Mouse (Mus musculus) lung, embryonic 14.5 days (tissue): ENCODE measurements around the gene Dock9. TPM values are rescaled to one million over a fixed set of nuclear protein-coding genes. Genes with fewer than 3 reads are reported as not detected.

ENCODE experiments used
- ATAC-seq: fragments of 200-750 bp; cut with Nextera tagmentation; 2 replicates; pipeline ENCODE4 v1.8.0; 2017; ENCODE audit warnings: mild to moderate bottlenecking, moderate TSS enrichment, moderate library complexity; ENCODE audit not compliant: insufficient read depth
- DNase-seq: peaks from one replicate; pipeline ENCODE4 v3.0.0-alpha.2; 2015
- H3K27ac ChIP-seq: fragments of 300-500 bp; sonication (generic); 2 replicates; pipeline ENCODE4 v1.5.1; 2014; ENCODE audit warnings: low read depth, mild to moderate bottlenecking, moderate library complexity
- H3K27me3 ChIP-seq: fragments of 300-500 bp; sonication (generic); 2 replicates; pipeline ENCODE4 v1.6.1; 2014; ENCODE audit warnings: low read length, control low read depth; ENCODE audit not compliant: insufficient read depth
- H3K36me3 ChIP-seq: fragments of 300-500 bp; sonication (generic); 2 replicates; pipeline ENCODE4 v1.6.1; 2014; ENCODE audit warnings: control low read depth; ENCODE audit not compliant: insufficient read depth
- H3K4me1 ChIP-seq: fragments of 300-500 bp; sonication (generic); 2 replicates; pipeline ENCODE4 v1.6.1; 2014; ENCODE audit warnings: antibody characterized with exemption, control low read depth; ENCODE audit not compliant: insufficient read depth
- H3K4me2 ChIP-seq: fragments of 300-500 bp; sonication (generic); 2 replicates; pipeline ENCODE4 v1.6.1; 2014; ENCODE audit warnings: mild to moderate bottlenecking
- H3K4me3 ChIP-seq: fragments of 300-500 bp; sonication (generic); 2 replicates; pipeline ENCODE4 v1.5.1; 2014; ENCODE audit warnings: low read depth, low read length
- H3K9ac ChIP-seq: fragments of 300-500 bp; sonication (generic); 2 replicates; pipeline ENCODE4 v1.6.1; 2014
- H3K9me3 ChIP-seq: fragments of 300-500 bp; sonication (generic); 2 replicates; pipeline ENCODE4 v1.6.1; 2016; ENCODE audit warnings: low read depth, low read length, control low read depth
- CTCF ChIP-seq: IDR thresholded peaks from 2 replicates; pipeline ENCODE4 v1.5.1; 2016; ENCODE audit warnings: antibody characterized with exemption, low read depth
- WGBS: fragments of 180-500 bp; shearing (Covaris S2); extraction: QIAGEN DNeasy Blood & Tissue Kit; methylation state at CpG from one replicate; pipeline ENCODE4 v1.1.7; 2014; 5-methylcytosine and 5-hydroxymethylcytosine counted together
- polyA plus RNA-seq: library from polyadenylated mRNA; unstranded; fragments of >200 nt; fragmentation: Nextera tagmentation; extraction: Ambion mirVana; gene quantifications from 2 replicates; pipeline ENCODE4 v1.2.1, GENCODE M21; 2014

Dock9 gene
- polyA plus RNA-seq, 1 experiment from 2014 or later: 14.6 TPM

DNA sequence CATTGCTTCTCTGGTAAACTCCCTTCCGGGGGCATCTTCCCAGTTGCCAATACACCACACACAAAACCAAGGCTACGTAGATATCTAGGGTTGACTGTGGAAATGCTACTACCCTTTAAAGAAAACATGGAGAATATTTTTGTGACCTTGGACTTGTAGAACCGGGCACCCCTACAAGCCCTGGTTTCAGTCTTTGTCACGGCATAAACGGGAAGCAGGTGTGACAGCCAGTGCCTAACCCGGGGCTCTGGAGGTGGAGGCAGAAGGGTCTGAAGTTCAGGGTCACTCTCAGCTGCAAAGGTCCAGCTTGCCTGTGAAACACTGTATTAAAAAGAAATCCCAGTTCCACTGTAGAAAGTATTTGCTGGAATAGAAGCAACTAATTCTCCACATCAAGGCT, 200.6 kb downstream of the Dock9 start:
- no peak overlapping the region for H3K4me3 ChIP-seq
- DNase-seq (no peak), ATAC-seq (no peak)
- no peak overlapping the region for H3K9ac ChIP-seq
- H3K36me3 ChIP-seq: no peaks in the 10 kb centered on the region
- H3K9me3 ChIP-seq: no peaks in the 10 kb centered on the region
- peaks cover 10% of the 10 kb centered on the region; the same call in 1 of the 2 replicates for H3K4me1 ChIP-seq
- WGBS: 78% methylated on average over 6 of the region's 6 CpGs
- no peak overlapping the region for H3K27ac ChIP-seq
- H3K27me3 ChIP-seq: no peaks in the 10 kb centered on the region
- no peak for TF ChIP-seq CTCF
- H3K4me2 ChIP-seq: no peak overlapping the region

GRCm38 (mm10) chr14:121596631-121597030, 201.0 kb downstream of the Dock9 start:
- H3K27ac ChIP-seq: no peak overlapping the region
- ATAC-seq (no peak), DNase-seq (no peak)
- 79% methylated on average over 9 of the region's 9 CpGs for WGBS
- TF ChIP-seq CTCF: no peak
- H3K9ac ChIP-seq: no peak overlapping the region
- H3K27me3 ChIP-seq: no peaks in the 10 kb centered on the region
- no peak overlapping the region for H3K4me2 ChIP-seq
- H3K9me3 ChIP-seq: no peaks in the 10 kb centered on the region
- H3K36me3 ChIP-seq: no peaks in the 10 kb centered on the region
- no peak overlapping the region for H3K4me3 ChIP-seq
- peaks cover 10% of the 10 kb centered on the region; the same call in 1 of the 2 replicates for H3K4me1 ChIP-seq

DNA sequence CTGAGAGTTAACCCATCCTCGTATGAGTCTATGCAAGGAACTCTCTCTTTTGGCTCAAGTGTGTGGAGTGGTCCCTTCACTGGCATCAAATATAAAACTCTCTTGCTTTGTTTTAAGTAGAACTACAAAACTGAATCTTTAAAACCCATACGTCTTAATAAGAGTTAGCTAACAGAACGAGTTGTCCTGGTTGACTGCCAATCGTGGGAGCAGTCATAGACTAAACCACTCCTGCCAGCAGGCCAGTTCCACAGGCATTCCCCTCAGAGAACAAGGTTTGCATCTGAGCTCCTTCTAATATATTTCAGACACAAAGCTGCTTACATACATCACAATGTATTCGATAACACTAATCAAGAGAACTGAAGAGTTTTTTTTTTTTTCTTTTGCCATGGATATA, 203.0 kb downstream of the Dock9 start:
- Histone ChIP-seq H3K27me3 (no peaks in the 10 kb centered on the region), H3K4me2 (no peak overlapping the region), H3K9ac (no peak overlapping the region), H3K27ac (no peak overlapping the region), H3K9me3 (no peaks in the 10 kb centered on the region), H3K4me3 (no peak overlapping the region), H3K36me3 (no peaks in the 10 kb centered on the region), H3K4me1 (peaks cover 10% of the 10 kb centered on the region; the same call in 1 of the 2 replicates)
- WGBS: 55% methylated on average over 5 of the region's 5 CpGs
- ATAC-seq (no peak), DNase-seq (peak; percentile 40)
- no peak for TF ChIP-seq CTCF

DNA sequence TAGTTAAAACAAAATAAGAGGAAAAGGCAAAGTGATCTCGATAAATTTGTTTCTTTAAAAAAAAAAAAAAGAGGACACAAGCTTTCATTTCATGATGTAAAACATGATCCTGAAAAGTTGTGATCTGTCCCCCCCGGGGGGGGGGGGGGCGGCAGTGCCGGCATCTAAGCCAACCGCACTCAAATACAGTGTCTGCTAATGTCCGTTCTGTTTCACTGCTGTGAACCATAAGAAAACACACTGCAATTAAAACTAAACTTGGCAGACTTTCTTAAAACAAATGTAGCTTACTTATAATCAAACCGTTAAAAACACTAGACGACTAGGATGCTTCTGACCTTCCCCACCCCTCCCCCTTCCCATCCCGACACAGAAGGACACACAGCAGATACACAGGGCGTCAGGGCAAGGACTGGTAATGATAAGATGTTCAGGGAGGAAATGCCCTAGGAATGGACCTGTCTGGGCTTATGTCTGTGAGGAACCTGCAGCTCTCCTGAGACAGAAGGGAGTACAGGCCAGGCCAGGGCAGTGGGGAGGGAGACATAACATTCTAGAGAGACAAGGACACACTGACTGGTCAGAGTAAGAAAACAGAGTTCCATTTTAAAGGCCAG, 204.2 kb downstream of the Dock9 start:
- no peaks in the 10 kb centered on the region for H3K27me3 ChIP-seq
- ATAC-seq: peak; percentile 71
- no peak overlapping the region for H3K4me2 ChIP-seq
- H3K9ac ChIP-seq: no peak overlapping the region
- DNase-seq: peak; percentile 86
- whole genome bisulfite sequencing: 32% methylated on average over 10 of the region's 10 CpGs
- peaks cover 10% of the 10 kb centered on the region; the same call in 1 of the 2 replicates for H3K4me1 ChIP-seq
- H3K36me3 ChIP-seq: no peaks in the 10 kb centered on the region
- no peaks in the 10 kb centered on the region for H3K9me3 ChIP-seq
- no peak overlapping the region for H3K4me3 ChIP-seq
- no peak for TF ChIP-seq CTCF
- H3K27ac ChIP-seq: peak overlapping the region; percentile 68; the same call in 1 of the 2 replicates

GRCm38 (mm10) chr14:121592890-121593289, 204.7 kb downstream of the Dock9 start:
- DNase-seq (peak; percentile 73), ATAC-seq (peak; percentile 42; the same call in 1 of the 2 replicates)
- Histone ChIP-seq H3K4me1 (peaks cover 10% of the 10 kb centered on the region; the same call in 1 of the 2 replicates), H3K36me3 (no peaks in the 10 kb centered on the region), H3K27me3 (no peaks in the 10 kb centered on the region), H3K9me3 (no peaks in the 10 kb centered on the region), H3K27ac (peak overlapping the region; percentile 68), H3K4me3 (no peak overlapping the region), H3K9ac (no peak overlapping the region), H3K4me2 (peak overlapping the region; percentile 32)
- TF ChIP-seq CTCF: no peak
- WGBS: 29% methylated on average over 3 of the region's 3 CpGs

GRCm38 (mm10) chr14:121592356-121592755, 205.3 kb downstream of the Dock9 start:
- Histone ChIP-seq H3K9ac (no peak overlapping the region), H3K9me3 (no peaks in the 10 kb centered on the region), H3K27ac (peak overlapping the region; percentile 68), H3K4me1 (peaks cover 10% of the 10 kb centered on the region; the same call in 1 of the 2 replicates), H3K4me3 (no peak overlapping the region), H3K27me3 (no peaks in the 10 kb centered on the region), H3K36me3 (no peaks in the 10 kb centered on the region), H3K4me2 (peak overlapping the region; percentile 32)
- ATAC-seq (0 out of 2 replicates have a peak, but pooled peaks have one; percentile 1), DNase-seq (peak; percentile 50)
- TF ChIP-seq CTCF: no peak
- WGBS: 45% methylated on average over 9 of the region's 9 CpGs

DNA sequence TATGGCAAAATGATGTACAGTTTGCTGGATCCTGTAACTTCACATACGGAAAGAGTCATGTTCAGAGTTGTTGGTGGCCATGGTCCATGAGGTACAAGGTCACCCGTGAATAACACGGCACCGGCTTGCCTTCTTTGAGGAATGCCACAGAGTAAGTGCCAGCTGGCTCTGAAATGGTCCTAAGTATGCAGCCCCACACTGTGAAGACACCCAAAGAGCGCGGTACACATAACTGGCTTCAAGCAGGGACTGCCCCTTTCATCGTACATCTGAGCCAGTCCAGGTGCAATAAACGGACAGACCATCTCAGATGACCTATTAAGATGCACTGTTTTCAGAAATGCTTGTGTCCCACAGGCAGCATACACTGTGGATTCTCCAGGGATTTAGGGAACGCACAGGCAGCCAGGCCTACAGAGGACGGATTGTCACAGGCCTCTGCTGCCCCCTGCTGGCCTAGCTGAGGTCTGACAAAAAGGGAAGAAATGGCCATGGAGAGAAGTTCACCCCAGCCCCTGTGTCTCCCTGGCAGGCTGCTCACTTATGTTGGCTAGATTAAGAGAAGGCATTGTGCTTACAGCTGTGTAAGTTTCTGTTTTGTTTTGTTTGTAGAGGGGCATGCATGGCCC, 208.4 kb downstream of the Dock9 start:
- ATAC-seq (peak; percentile 37), DNase-seq (peak; percentile 89)
- no peak overlapping the region for H3K4me3 ChIP-seq
- no peaks in the 10 kb centered on the region for H3K27me3 ChIP-seq
- no peak overlapping the region for H3K4me2 ChIP-seq
- WGBS: 51% methylated on average over 10 of the region's 10 CpGs
- H3K9ac ChIP-seq: no peak overlapping the region
- H3K4me1 ChIP-seq: peaks cover 10% of the 10 kb centered on the region; the same call in 1 of the 2 replicates
- H3K9me3 ChIP-seq: no peaks in the 10 kb centered on the region
- TF ChIP-seq CTCF: peak; percentile 95
- no peaks in the 10 kb centered on the region for H3K36me3 ChIP-seq
- H3K27ac ChIP-seq: peak overlapping the region; percentile 9; the same call in 1 of the 2 replicates
